ENCODE assay signal across 8 mouse cellular contexts in genomic region chr15:85709268-85709973, GRCm38 (mm10). TPM values are rescaled to one million over a fixed set of nuclear protein-coding genes. Genes with fewer than 3 reads are reported as not detected.
A peak's percentile ranks its signal among the peaks of the same experiment; 100 is the strongest.
DNase-seq lines count a peak whose midpoint lies in the region; ATAC-seq and TF ChIP-seq lines count a peak whose summit lies in the region.

No protein-coding gene starts in this region.

- no peak for ATAC-seq in liver, embryonic 12.5 days
- peak; percentile 25; the same call in 1 of the 2 replicates for ATAC-seq in intestine, postnatal 0 days
- peak; percentile 22; the same call in 1 of the 2 replicates for ATAC-seq in midbrain, postnatal 0 days (ENCODE audit: low FRiP score)

- peak; percentile 66 for DNase-seq in liver
- DNase-seq in embryo, embryonic 10.5 days (ENCODE audit: low spot score) = peak; percentile 82
- DNase-seq in gastrocnemius, postnatal 25 days = peak; percentile 77
- peak; percentile 88 for DNase-seq in left cerebral cortex, postnatal 4 days
- DNase-seq in midbrain, postnatal 0 days (ENCODE audit: low spot score) = peak; percentile 81
- DNase-seq in spleen, adult 2 months (ENCODE audit: low read depth in 1 of 2, low spot score in 2 of 2) = peak; percentile 19 to 71

- H3K9ac ChIP-seq in liver, embryonic 12.5 days = no peak overlapping the region
- no peak overlapping the region for H3K9ac ChIP-seq in intestine, postnatal 0 days (ENCODE audit: low read depth, low read length)
- H3K9ac ChIP-seq in midbrain, postnatal 0 days (replicated peaks; ENCODE audit: low read length, poor library complexity, severe bottlenecking) = 0 out of 2 replicates have a peak overlapping the region, but pooled peaks have one; percentile 9

- TF ChIP-seq POLR2A in spleen, adult 2 months (IDR thresholded peaks at IDR 0.05; ENCODE audit: low read depth, low read length) = no peak

- H3K27ac ChIP-seq in liver, embryonic 12.5 days = no peak overlapping the region
- no peak overlapping the region for H3K27ac ChIP-seq in intestine, postnatal 0 days (ENCODE audit: low read depth, low read length)
- H3K27ac ChIP-seq in midbrain, postnatal 0 days (ENCODE audit: low read depth, low read length) = peak overlapping the region; percentile 62
- peak overlapping the region; percentile 26; the same call in 1 of the 2 replicates for H3K27ac ChIP-seq in spleen, adult 2 months (ENCODE audit: insufficient read depth, low read length)

- no peak overlapping the region for H3K4me3 ChIP-seq in liver, embryonic 12.5 days
- H3K4me3 ChIP-seq in intestine, postnatal 0 days (ENCODE audit: low read depth, low read length) = no peak overlapping the region
- no peak overlapping the region for H3K4me3 ChIP-seq in midbrain, postnatal 0 days (ENCODE audit: low read depth, low read length)
- H3K4me3 ChIP-seq in spleen, adult 2 months (ENCODE audit: extremely low read depth, insufficient read depth, insufficient read length) = no peak overlapping the region

- peak; percentile 99 for TF ChIP-seq CTCF in intestine, postnatal 0 days (IDR thresholded peaks at IDR 0.05; ENCODE audit: low read depth)
- peak; percentile 94 for TF ChIP-seq CTCF in midbrain, postnatal 0 days (IDR thresholded peaks at IDR 0.05)
- peak; percentile 95; the same call in 1 of the 2 replicates for TF ChIP-seq CTCF in spleen, adult 2 months (IDR thresholded peaks at IDR 0.05; ENCODE audit: extremely low read depth, insufficient read depth, insufficient read length, insufficient replicate concordance)

- H3K4me2 ChIP-seq in liver, embryonic 12.5 days = no peak overlapping the region
- H3K4me2 ChIP-seq in intestine, postnatal 0 days (replicated peaks; ENCODE audit: low read depth) = no peak overlapping the region
- H3K4me2 ChIP-seq in midbrain, postnatal 0 days (ENCODE audit: low read depth, low read length, poor library complexity, severe bottlenecking) = no peak overlapping the region

- 29% methylated on average over 10 of the region's 10 CpGs for WGBS in liver, embryonic 12.5 days (ENCODE audit: insufficient replicate concordance)
- WGBS in intestine, postnatal 0 days = 39% methylated on average over 10 of the region's 10 CpGs
- WGBS in midbrain, postnatal 0 days = 37% methylated on average over 10 of the region's 10 CpGs
- 28% methylated on average over 10 of the region's 10 CpGs for WGBS in spleen, adult 2 months

- peaks cover 7% of the 10 kb centered on the region; the same call in 1 of the 2 replicates for H3K4me1 ChIP-seq in liver, embryonic 12.5 days
- no peaks in the 10 kb centered on the region for H3K4me1 ChIP-seq in intestine, postnatal 0 days (replicated peaks; ENCODE audit: control insufficient read depth, insufficient read depth, low read length)
- peaks cover 4% of the 10 kb centered on the region for H3K4me1 ChIP-seq in midbrain, postnatal 0 days (ENCODE audit: insufficient read depth, low read length)
- H3K4me1 ChIP-seq in spleen, adult 2 months (ENCODE audit: control insufficient read depth, insufficient read depth, insufficient read length) = no peaks in the 10 kb centered on the region

- H3K9me3 ChIP-seq in liver, embryonic 12.5 days (replicated peaks) = no peaks in the 10 kb centered on the region
- no peaks in the 10 kb centered on the region for H3K9me3 ChIP-seq in intestine, postnatal 0 days (ENCODE audit: control insufficient read depth)
- H3K9me3 ChIP-seq in midbrain, postnatal 0 days (ENCODE audit: low read length) = no peaks in the 10 kb centered on the region

- no peaks in the 10 kb centered on the region for H3K36me3 ChIP-seq in liver, embryonic 12.5 days
- peaks cover 17% of the 10 kb centered on the region; the same call in 1 of the 2 replicates for H3K36me3 ChIP-seq in intestine, postnatal 0 days (ENCODE audit: control insufficient read depth, insufficient read depth)
- H3K36me3 ChIP-seq in midbrain, postnatal 0 days (ENCODE audit: insufficient read depth, low read length) = peaks cover 16% of the 10 kb centered on the region
- peaks cover 2% of the 10 kb centered on the region; the same call in 1 of the 2 replicates for H3K36me3 ChIP-seq in spleen, adult 2 months (ENCODE audit: control insufficient read depth, insufficient read depth, low read length)

- peaks cover 20% of the 10 kb centered on the region for H3K27me3 ChIP-seq in liver, embryonic 12.5 days (replicated peaks)
- H3K27me3 ChIP-seq in intestine, postnatal 0 days (replicated peaks; ENCODE audit: control insufficient read depth, insufficient read depth, low read length) = no peaks in the 10 kb centered on the region
- H3K27me3 ChIP-seq in midbrain, postnatal 0 days (ENCODE audit: insufficient read depth, low read length) = no peaks in the 10 kb centered on the region
- no peaks in the 10 kb centered on the region for H3K27me3 ChIP-seq in spleen, adult 2 months (ENCODE audit: control insufficient read depth, insufficient read depth, low read length)

- intact Hi-C loops in left cerebral cortex, postnatal 4 days (cut with DNase I) = loop anchor here (5.0 to 10.0 kb wide), 2 partner anchors 102 to 445 kb away; no protein-coding TSS in a partner anchor

RNA-seq across cellular contexts. Expression of gene Ppara, which starts 25.4 kb away (rescaled TPM):
- polyA plus RNA-seq in liver, embryonic 12.5 days (2016; fragmentation: Nextera tagmentation; extraction: Ambion mirVana) = 5.7 TPM in 2 replicates
- total RNA-seq in gastrocnemius, postnatal 25 days (2021) = 10 to 100 TPM; 11.4 to 19.3 TPM
- polyA plus RNA-seq in intestine, postnatal 0 days (2015; fragmentation: Nextera tagmentation; extraction: Ambion mirVana) = 14.3 and 21.0 TPM in 2 replicates
- 1 to 10 TPM; 1.0 to 1.8 TPM for total RNA-seq in left cerebral cortex, postnatal 4 days (2021)
- 1.6 TPM in 2 replicates for total RNA-seq in midbrain, postnatal 0 days (2014; rRNA removed)
- 0.86 and 2.8 TPM in 2 replicates for polyA plus RNA-seq in midbrain, postnatal 0 days (2015; fragmentation: Nextera tagmentation; extraction: Ambion mirVana)
- polyA plus RNA-seq in spleen, adult 2 months (2012; rRNA removed) = 0.06 and 0.14 TPM in 2 replicates

Comparison
In these comparisons a context has a peak if more than half of its experiments do, and no peak if none do; other contexts are left out.
1. H3K27ac ChIP-seq: peak in midbrain, postnatal 0 days (single experiment) and spleen, adult 2 months (single experiment); none in liver, embryonic 12.5 days (single experiment) and intestine, postnatal 0 days (single experiment).
2. Peak in every context shown above with its lines, with median percentiles within 50 percentile points of each other: DNase-seq and CTCF ChIP-seq.